Mouse (Mus musculus): ENCODE measurements around the gene Snx12. TPM values are rescaled to one million over a fixed set of nuclear protein-coding genes. Genes with fewer than 3 reads are reported as not detected.
"Not testable (repeated sequence)": the region's sequence is repeated elsewhere in the genome, so short reads cannot be mapped to it uniquely, and the experiment has no call there.

Gene Snx12
- polyA plus RNA-seq, 1 experiment from 2014 or later: 67.1 TPM

DNA sequence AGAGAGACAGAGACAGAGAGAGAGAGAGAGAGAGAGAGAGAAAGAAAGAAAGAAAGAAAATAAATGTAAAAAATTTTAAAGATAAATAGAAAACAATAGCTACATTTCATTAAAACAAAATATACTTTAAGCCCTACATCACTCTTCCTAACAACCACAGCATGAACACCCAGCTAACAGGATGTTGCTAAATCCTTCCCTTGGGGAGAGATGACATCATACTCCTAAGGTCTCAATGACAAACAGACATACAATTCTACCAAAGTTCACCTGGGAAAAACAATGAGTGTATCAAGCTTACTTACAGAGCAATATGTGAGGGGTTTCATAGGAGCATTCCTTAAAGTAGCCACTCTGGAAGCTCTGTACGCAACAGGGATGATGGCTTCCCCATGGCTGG lies 49.0 kb downstream of the Snx12 start:
- Histone ChIP-seq H3K36me3 (ENCODE audit: inconsistent target) (no peaks in the 10 kb centered on the region), H3K4me3 (ENCODE audit: inconsistent target) (no peak overlapping the region), H3K27ac (no peak overlapping the region), H3K79me2 (ENCODE audit: inconsistent target) (no peaks in the 10 kb centered on the region)
- WGBS (ENCODE audit: missing documents): 83% methylated on average over 1 of the region's 1 CpGs

DNA sequence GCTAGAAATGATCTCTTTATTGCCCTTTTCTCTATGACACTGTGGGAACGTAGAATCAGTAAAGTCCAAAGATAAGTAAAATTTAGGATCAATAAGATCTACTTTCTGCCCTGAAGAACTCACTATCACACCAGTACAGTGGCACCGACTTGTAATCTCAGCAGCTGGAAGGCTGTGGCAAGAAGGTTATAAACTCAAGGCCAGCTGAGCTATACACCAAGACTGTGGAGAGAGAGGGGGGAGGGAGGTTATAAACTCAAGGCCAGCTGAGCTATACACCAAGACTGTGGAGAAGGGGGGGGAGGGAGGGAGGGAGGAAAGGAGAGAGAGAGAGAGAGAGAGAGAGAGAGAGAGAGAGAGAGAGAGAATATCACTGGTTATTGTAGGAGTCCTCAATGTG lies 53.9 kb downstream of the Snx12 start:
- Histone ChIP-seq H3K36me3 (ENCODE audit: inconsistent target) (no peaks in the 10 kb centered on the region), H3K4me3 (ENCODE audit: inconsistent target) (no peak overlapping the region), H3K27ac (no peak overlapping the region), H3K79me2 (ENCODE audit: inconsistent target) (no peaks in the 10 kb centered on the region)
- 75% methylated on average over 1 of the region's 2 CpGs for WGBS (ENCODE audit: missing documents)

DNA sequence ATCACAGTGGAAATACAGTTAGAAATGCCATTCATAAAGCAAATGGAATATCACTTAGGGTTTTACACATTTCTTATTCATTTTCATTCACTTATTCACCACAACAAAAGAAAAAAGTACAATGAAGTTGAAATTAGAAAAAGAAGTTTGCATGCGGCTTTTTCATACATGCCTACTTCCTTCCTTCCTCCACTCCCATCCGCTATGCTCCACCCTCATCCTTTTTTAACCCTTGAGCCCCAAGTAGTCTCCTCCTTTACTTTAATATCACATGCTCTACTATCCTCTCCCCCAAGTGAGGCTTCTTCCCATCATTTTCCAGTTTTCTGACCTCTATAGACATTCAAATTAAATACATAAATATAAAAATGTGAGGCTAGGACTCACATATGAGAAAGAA lies 58.6 kb downstream of the Snx12 start:
- Histone ChIP-seq H3K4me3 (ENCODE audit: inconsistent target) (peak overlapping the region; percentile 12; the same call in 1 of the 2 replicates), H3K27ac (no peak overlapping the region), H3K36me3 (ENCODE audit: inconsistent target) (no peaks in the 10 kb centered on the region), H3K79me2 (ENCODE audit: inconsistent target) (no peaks in the 10 kb centered on the region)
- WGBS (ENCODE audit: missing documents): 23% methylated on average over 2 of the region's 2 CpGs

DNA sequence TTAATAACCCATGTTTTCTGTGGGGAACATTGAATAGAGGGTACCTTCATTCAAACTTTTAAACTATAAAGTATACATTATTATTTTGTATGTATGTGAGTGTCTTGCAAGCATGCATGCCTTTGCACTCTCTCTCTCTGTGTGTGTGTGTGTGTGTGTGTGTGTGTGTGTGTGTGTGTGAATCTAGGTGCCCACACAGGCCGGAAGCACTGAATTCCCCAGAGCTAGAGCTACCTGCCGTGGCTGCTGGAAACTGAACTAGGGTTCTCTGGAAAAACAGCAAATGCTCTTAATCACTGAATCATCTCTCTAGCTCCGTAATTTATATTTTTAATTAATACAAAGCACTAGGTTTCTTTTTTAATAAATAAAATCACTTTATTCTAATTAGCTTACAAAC lies 59.1 kb downstream of the Snx12 start:
- Histone ChIP-seq H3K27ac (no peak overlapping the region), H3K4me3 (ENCODE audit: inconsistent target) (peak overlapping the region; percentile 12; the same call in 1 of the 2 replicates), H3K36me3 (ENCODE audit: inconsistent target) (no peaks in the 10 kb centered on the region), H3K79me2 (ENCODE audit: inconsistent target) (no peaks in the 10 kb centered on the region)
- WGBS (ENCODE audit: missing documents): 39% methylated on average over 3 of the region's 3 CpGs

DNA sequence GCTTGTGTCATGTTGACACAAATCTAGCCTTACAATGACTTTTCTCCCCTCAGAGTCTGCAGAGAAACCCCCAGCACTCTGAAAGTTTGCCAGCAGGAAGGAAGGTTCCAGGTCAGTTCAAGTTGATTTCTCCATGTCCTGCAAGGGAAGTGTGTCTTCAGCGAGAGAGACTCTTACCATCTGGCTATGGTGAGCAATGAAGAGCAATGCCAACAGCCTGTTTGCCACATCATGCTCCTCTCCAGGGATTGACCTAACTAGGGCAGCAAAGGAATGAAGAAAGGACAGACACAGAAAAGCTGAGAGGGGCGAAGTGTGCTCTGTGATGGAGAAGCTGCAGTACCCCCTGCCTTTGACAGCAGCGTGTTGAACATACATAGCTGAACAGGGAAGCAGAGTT lies 59.8 kb downstream of the Snx12 start:
- 81% methylated on average over 3 of the region's 3 CpGs for WGBS (ENCODE audit: missing documents)
- Histone ChIP-seq H3K27ac (no peak overlapping the region), H3K79me2 (ENCODE audit: inconsistent target) (no peaks in the 10 kb centered on the region), H3K4me3 (ENCODE audit: inconsistent target) (no peak overlapping the region), H3K36me3 (ENCODE audit: inconsistent target) (no peaks in the 10 kb centered on the region)

DNA sequence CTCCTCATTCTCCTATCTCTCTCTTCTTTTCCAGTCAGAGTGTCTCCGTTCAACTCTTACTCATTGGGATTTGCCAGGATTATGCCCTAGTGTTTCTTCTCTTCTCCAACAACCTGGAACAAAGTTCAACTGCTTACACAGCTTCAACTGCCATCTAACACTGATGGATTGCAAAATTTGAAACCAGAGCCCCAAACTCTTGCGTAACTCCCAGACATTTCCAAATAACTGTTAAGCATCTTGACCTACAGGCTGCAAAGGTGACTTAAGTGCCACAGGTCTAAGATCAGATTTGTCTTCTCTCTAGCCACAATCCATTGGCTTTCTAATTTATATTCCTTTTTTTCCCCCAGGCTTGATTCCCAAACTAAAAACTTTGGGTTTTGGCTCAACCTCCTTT lies 64.9 kb downstream of the Snx12 start:
- WGBS (ENCODE audit: missing documents): 75% methylated on average over 2 of the region's 2 CpGs
- H3K36me3 ChIP-seq (ENCODE audit: inconsistent target): no peaks in the 10 kb centered on the region
- no peaks in the 10 kb centered on the region for H3K79me2 ChIP-seq (ENCODE audit: inconsistent target)
- no peak overlapping the region for H3K27ac ChIP-seq
- no peak overlapping the region for H3K4me3 ChIP-seq (ENCODE audit: inconsistent target)

DNA sequence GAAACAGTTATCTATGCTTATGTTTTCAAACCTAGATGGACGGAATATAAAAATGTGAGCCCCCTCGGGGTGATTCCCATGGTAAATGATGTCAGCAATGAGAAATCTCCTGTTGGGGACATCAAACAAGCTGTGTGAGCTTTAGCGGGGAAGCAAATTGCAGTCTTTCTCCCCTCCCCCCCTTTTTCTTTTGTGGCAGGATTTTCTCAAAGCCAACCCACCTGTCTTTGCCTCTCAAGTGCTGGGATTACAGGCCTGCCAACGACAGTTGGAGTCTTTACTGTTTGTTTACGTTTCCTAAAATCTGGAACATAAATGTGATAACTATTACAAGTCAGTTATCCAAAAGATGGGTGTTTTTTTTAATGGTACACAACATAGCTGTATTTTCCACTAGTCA lies 66.0 kb downstream of the Snx12 start:
- 75% methylated on average over 5 of the region's 5 CpGs for WGBS (ENCODE audit: missing documents)
- Histone ChIP-seq H3K36me3 (ENCODE audit: inconsistent target) (no peaks in the 10 kb centered on the region), H3K4me3 (ENCODE audit: inconsistent target) (no peak overlapping the region), H3K27ac (no peak overlapping the region), H3K79me2 (ENCODE audit: inconsistent target) (no peaks in the 10 kb centered on the region)

DNA sequence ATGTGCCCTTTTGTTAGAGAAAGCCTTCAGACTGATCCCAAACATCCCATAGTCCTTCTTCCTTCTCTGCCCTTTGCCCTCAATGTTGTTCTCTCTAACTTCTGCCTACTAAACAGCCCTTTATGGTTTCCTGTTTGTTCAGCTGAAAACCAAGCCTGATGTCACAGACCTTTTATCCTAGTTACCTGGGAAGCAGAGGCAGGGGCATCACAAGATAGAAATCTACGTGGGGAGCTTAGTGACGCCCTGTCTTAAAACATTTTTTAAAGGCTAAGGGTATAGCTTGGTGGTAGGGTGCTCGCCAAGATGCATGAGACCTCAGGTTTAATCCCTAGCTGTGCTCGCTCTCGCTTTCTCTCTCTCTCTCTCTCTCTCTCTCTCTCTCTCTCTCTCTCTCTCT lies 74.9 kb downstream of the Snx12 start:
- H3K79me2 ChIP-seq (ENCODE audit: inconsistent target): no peaks in the 10 kb centered on the region
- WGBS (ENCODE audit: missing documents): 70% methylated on average over 3 of the region's 5 CpGs
- no peak overlapping the region for H3K27ac ChIP-seq
- H3K36me3 ChIP-seq (ENCODE audit: inconsistent target): no peaks in the 10 kb centered on the region
- H3K4me3 ChIP-seq (ENCODE audit: inconsistent target): no peak overlapping the region

DNA sequence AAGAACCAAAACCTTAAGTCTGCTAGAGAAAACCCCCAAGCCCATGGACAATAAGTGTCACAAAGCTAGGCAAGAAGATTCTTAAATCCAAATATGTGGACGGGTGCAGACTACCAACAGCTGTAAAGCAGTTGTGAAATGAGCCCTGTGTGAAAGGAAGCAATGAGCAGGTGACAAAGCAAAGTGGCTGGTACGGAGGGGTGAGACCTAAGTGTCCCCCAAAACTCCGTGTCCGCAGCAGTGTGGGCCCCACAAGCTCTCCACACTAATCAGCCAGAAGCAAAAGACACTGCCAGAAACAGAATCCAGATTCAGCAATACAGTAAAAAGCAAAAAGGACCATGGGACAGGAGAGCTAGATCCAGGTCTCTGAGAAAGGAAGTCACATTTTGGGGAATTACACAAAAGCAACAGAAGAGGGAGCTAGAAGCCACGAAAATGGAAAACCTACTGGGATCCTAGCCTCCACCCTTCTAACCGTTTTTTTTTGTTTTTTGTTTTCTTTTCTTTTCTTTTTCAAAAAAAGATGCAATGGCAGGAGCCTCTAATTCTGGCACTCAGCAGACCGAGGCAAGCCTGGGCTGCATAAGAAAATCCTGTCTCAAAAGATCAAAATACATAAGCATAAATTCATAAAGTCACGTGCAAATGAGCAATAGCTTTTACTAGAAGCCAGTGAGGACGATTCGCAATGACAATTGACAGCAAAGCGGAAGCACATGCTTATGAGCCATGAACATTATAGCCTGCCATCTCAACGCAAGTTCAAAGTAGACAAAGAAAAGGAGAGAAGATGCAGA lies 90.2 kb downstream of the Snx12 start:
- Histone ChIP-seq H3K36me3 (ENCODE audit: inconsistent target) (no peaks in the 10 kb centered on the region), H3K4me3 (ENCODE audit: inconsistent target) (no peak overlapping the region), H3K27ac (peak overlapping the region; percentile 58), H3K79me2 (ENCODE audit: inconsistent target) (no peaks in the 10 kb centered on the region)
- WGBS (ENCODE audit: missing documents): 25% methylated on average over 12 of the region's 12 CpGs

DNA sequence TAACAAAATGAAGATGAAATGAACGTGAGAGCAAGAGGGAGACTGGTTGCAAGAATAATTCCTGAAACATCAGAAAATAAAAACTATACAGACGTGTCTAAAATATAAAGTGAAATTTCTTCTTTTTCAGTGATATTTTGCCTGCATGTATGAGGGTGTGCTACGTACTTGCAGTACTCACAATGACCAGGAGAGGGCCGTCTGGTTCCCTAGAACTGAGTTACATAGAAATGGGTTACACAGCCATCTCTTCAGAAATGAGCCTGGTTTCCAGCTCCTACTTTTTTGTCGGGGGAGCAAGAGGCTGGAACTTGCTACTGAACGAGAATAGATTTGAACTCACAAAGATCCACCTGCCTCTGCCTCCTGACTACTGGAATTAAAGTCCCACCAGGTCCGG lies 91.4 kb downstream of the Snx12 start:
- Histone ChIP-seq H3K4me3 (ENCODE audit: inconsistent target) (no peak overlapping the region), H3K79me2 (ENCODE audit: inconsistent target) (no peaks in the 10 kb centered on the region), H3K36me3 (ENCODE audit: inconsistent target) (no peaks in the 10 kb centered on the region), H3K27ac (no peak overlapping the region)
- WGBS (ENCODE audit: missing documents): 34% methylated on average over 7 of the region's 7 CpGs

DNA sequence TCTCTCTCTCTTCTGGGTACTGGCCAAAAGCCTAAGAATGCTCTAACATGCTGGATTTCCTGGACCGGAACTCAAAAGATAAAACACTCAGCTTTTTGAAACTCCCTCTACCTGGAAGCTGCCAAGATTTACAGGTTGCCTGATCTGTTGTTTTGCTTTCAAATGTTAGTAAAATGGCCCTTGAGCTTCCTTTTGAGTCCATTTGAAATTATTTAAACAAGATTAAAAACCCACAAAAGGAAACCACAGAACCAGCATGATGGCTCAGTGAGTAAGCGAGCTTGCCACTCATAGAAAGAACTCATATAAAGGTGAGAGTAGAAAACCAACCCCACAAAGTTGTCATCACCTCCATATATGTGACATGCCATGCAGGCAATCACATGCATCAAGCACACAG lies 93.8 kb downstream of the Snx12 start:
- Histone ChIP-seq H3K79me2 (ENCODE audit: inconsistent target) (no peaks in the 10 kb centered on the region), H3K4me3 (ENCODE audit: inconsistent target) (no peak overlapping the region), H3K36me3 (ENCODE audit: inconsistent target) (no peaks in the 10 kb centered on the region), H3K27ac (no peak overlapping the region)
- 80% methylated on average over 2 of the region's 2 CpGs for WGBS (ENCODE audit: missing documents)

DNA sequence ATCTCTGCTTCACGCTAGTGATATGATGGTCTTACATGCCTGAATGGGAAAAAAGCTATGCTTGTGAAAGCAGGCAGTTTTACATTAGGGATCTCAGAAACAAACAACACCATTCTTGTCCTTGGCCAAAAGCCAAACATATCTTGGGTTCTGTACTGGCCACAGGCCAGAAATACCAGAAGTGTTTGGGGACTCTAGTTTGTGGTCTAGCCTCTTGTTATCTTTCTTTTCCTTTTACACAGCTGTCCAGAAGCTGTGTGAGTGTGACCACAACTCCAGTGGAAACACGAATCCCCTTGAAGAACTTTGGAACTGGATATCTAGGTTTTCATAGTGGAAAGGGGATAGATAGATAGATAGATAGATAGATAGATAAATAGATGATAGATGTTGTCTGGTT lies 95.4 kb downstream of the Snx12 start:
- WGBS (ENCODE audit: missing documents): 54% methylated on average over 2 of the region's 2 CpGs
- Histone ChIP-seq H3K36me3 (ENCODE audit: inconsistent target) (no peaks in the 10 kb centered on the region), H3K27ac (no peak overlapping the region), H3K4me3 (ENCODE audit: inconsistent target) (no peak overlapping the region), H3K79me2 (ENCODE audit: inconsistent target) (no peaks in the 10 kb centered on the region)

DNA sequence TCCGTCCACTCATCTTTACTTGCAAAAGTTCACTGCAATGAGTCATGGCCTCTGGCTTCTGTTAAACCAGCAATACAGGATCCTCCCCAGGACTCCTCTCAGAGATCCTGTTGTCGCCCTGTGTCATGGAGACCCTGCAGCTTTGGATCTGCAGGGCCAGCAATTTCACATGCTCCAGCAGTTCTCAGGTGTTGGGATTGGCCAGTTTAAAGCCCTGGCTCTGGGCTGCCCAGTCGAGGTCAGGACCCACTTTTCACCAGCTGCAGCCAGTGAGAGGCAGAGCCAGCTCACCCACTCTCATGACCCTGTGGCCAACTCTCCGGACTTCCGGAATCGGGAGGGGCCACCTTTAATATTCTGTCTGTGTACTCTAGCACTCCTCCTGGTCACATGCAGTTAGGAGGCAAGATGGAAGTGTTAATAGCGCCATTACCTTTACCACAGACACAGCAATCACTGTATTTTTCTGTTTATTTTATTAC lies 95.8 kb downstream of the Snx12 start:
- H3K79me2 ChIP-seq (ENCODE audit: inconsistent target): no peaks in the 10 kb centered on the region
- 69% methylated on average over 7 of the region's 7 CpGs for WGBS (ENCODE audit: missing documents)

DNA sequence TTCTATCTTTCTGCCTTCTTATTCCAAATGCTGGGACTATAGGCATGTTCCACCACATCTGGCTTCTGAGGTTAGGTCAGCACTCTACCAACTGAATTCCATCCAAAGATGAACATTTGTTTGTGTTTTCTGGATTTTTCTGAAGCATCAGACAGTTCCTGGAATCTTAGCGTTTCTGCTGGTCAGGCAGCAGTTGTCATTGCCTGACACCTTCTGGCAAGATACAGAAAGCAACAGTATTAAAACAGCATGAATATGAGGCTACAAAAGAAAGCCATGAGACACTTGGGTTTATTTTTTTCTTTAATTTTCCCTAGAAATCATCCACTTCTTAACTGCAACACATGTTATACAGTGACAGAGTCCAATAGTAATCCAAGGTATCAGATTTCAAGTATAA lies 101.8 kb downstream of the Snx12 start:
- no peak overlapping the region for H3K27ac ChIP-seq
- no peaks in the 10 kb centered on the region for H3K79me2 ChIP-seq (ENCODE audit: inconsistent target)
- H3K4me3 ChIP-seq (ENCODE audit: inconsistent target): no peak overlapping the region
- WGBS (ENCODE audit: missing documents): 38% methylated on average over 1 of the region's 1 CpGs
- no peaks in the 10 kb centered on the region for H3K36me3 ChIP-seq (ENCODE audit: inconsistent target)

More for the DNA sequence above, 95.8 kb downstream of the Snx12 start:
- Histone ChIP-seq H3K4me3 (ENCODE audit: inconsistent target) (no peak overlapping the region), H3K36me3 (ENCODE audit: inconsistent target) (no peaks in the 10 kb centered on the region), H3K27ac (no peak overlapping the region)

DNA sequence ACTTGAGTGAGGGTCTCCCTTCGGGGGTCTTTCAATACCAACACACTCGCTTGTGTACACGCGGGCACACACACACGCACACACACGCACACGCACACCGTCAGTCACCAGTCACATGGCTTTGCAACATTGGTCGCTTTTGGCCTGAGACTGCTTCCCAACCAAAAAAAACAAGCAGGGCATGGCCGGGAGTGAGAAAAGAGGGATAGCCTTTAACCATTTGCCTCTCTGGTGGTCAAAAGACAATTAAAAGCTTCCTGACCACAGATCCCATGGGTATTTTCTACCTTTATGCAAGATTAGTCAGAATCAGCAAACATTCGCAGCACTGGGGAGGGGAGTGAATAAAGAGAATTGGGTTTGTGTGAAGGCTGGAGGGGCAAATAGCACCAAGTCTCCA lies 136.4 kb downstream of the Snx12 start, which contains the start of gene Slc7a3:
Gene Slc7a3 (minus strand): TSS at position 101 of the 400 bp plus-strand sequence.
- 72% methylated on average over 10 of the region's 11 CpGs for WGBS (ENCODE audit: missing documents)
- H3K79me2 ChIP-seq (ENCODE audit: inconsistent target): no peaks in the 10 kb centered on the region
- no peak within 1 kb of the TSS for H3K27ac ChIP-seq
- no peak within 1 kb of the TSS for H3K4me3 ChIP-seq (ENCODE audit: inconsistent target)
- H3K36me3 ChIP-seq (ENCODE audit: inconsistent target): no peaks in the 10 kb centered on the region

DNA sequence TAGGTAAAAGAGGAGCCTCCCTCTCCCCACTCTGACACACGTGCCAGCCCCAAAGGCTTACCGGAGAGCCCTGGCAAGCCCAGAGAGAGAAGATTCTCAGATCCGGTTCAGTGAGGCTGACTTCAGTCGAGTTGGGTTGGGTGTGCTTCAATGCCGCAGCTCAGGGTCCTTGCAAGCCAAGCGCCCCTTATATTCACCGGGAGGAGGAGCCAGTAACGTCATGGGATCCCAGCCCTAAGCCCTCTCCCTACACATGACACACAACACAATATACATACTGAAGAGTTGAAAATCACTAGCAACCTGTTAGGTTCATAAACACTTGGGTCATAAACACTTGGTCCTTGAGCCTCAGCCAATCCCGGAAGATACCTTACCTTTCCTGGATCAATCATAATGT lies 137.2 kb downstream of the Snx12 start:
- H3K4me3 ChIP-seq (ENCODE audit: inconsistent target); H3K27ac ChIP-seq; H3K36me3 ChIP-seq (ENCODE audit: inconsistent target); H3K79me2 ChIP-seq (ENCODE audit: inconsistent target): not testable (repeated sequence)
- WGBS (ENCODE audit: missing documents): 10% methylated on average over 5 of the region's 9 CpGs
